Mouse (Mus musculus): ENCODE data around the gene Hace1. TPM values are rescaled to one million over a fixed set of nuclear protein-coding genes. Genes with fewer than 3 reads are reported as not detected.
A peak's percentile ranks its signal among the peaks of the same experiment; 100 is the strongest.

The Hace1 gene
- polyA plus RNA-seq, 2 experiments: 32.8 to 46.3 TPM

GRCm38 (mm10) chr10:45639762-45640161, 62.1 kb downstream of the Hace1 start:
- no peaks in the 10 kb centered on the region for H3K9me3 ChIP-seq (ENCODE audit: control insufficient read depth, low read length)

DNA sequence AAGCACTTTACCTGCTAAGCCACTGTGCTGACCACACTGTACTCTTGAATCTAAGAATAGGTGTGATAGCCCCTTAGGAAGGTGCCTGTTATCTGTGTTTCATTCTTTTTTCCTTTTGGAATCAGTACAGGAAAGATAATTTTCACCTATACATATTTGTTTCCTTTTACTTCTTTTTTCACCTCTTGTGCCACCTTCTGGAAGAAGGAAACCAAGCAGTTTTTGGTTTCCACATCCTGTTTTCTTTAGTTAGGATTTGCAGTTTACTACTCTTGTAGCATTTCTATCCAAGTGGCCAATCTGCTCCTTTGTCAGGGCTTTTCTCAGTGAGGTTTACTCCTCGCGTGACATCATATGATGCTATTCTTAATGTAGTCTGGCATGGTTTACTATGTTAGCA, 76.4 kb downstream of the Hace1 start:
- 94% methylated on average over 2 of the region's 2 CpGs for WGBS (ENCODE audit: insufficient replicate concordance)
- Histone ChIP-seq H3K4me3 (ENCODE audit: insufficient read depth in 1 of 2, low read depth in 2 of 2, low read length in 2 of 2) (no peak overlapping the region), H3K4me2 (ENCODE audit: low read depth) (no peak overlapping the region), H3K27me3 (ENCODE audit: control insufficient read depth, insufficient read depth, low read length) (no peaks in the 10 kb centered on the region), H3K36me3 (replicated peaks; ENCODE audit: control insufficient read depth, insufficient read depth, low read depth) (peaks cover 25% of the 10 kb centered on the region), H3K27ac (no peak overlapping the region), H3K4me1 (replicated peaks; ENCODE audit: control insufficient read depth in 2 of 2, insufficient read depth in 2 of 2, low read length in 1 of 2) (no peaks in the 10 kb centered on the region), H3K9ac (replicated peaks) (no peak overlapping the region), H3K9me3 (ENCODE audit: control insufficient read depth, low read length) (no peaks in the 10 kb centered on the region)
- ATAC-seq (ENCODE audit: insufficient read depth) (no peak), DNase-seq (ENCODE audit: low read depth in 3 of 3, low spot score in 3 of 3) (no peak)
- TF ChIP-seq EP300 (IDR thresholded peaks at IDR 0.05; ENCODE audit: low read depth): no peak
- TF ChIP-seq CTCF (IDR thresholded peaks at IDR 0.05; ENCODE audit: low read depth): no peak

More at GRCm38 (mm10) chr10:45639762-45640161, 62.1 kb downstream of the Hace1 start:
- DNase-seq (ENCODE audit: low read depth in 3 of 3, low spot score in 3 of 3) (no peak), ATAC-seq (ENCODE audit: insufficient read depth) (no peak)
- TF ChIP-seq CTCF (IDR thresholded peaks at IDR 0.05; ENCODE audit: low read depth): no peak
- no peak for TF ChIP-seq EP300 (IDR thresholded peaks at IDR 0.05; ENCODE audit: low read depth)
- no peak overlapping the region for H3K4me2 ChIP-seq (ENCODE audit: low read depth)
- no peak overlapping the region for H3K9ac ChIP-seq (replicated peaks)
- H3K4me3 ChIP-seq (ENCODE audit: insufficient read depth in 1 of 2, low read depth in 2 of 2, low read length in 2 of 2): no peak overlapping the region
- peaks cover 6% of the 10 kb centered on the region; the same call in 1 of the 2 replicates for H3K36me3 ChIP-seq (replicated peaks; ENCODE audit: control insufficient read depth, insufficient read depth, low read depth)
- no peaks in the 10 kb centered on the region for H3K27me3 ChIP-seq (ENCODE audit: control insufficient read depth, insufficient read depth, low read length)
- H3K4me1 ChIP-seq (replicated peaks; ENCODE audit: control insufficient read depth in 2 of 2, insufficient read depth in 2 of 2, low read length in 1 of 2): 0 out of 4 replicates have a peak, but pooled peaks cover 0 to 2% of the 10 kb centered on the region in 2 experiments
- no peak overlapping the region for H3K27ac ChIP-seq

DNA sequence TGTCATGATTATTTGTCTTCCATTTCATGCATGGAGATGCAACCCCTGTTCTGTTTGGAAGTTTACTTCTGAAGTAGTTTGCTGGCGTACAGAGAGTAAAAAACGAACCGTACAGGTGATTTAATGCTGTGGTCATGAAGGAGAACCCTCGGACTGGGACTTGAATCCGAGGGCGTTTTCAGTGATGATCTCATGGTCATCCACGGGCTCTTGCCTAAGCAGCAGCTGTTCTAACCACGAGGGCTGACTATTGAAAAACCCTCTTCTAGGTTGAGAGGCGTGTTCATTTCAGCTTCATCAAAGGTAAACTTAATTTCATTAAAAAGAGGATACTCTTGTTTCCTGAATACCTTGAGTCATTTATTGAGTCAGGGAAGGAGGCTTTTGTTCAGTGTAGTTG, 84.4 kb downstream of the Hace1 start:
- H3K9ac ChIP-seq (replicated peaks): no peak overlapping the region
- ATAC-seq (ENCODE audit: insufficient read depth) (no peak), DNase-seq (ENCODE audit: low read depth in 3 of 3, low spot score in 3 of 3) (no peak)
- no peak overlapping the region for H3K4me2 ChIP-seq (ENCODE audit: low read depth)
- H3K27me3 ChIP-seq (ENCODE audit: control insufficient read depth, insufficient read depth, low read length): no peaks in the 10 kb centered on the region
- no peaks in the 10 kb centered on the region for H3K9me3 ChIP-seq (ENCODE audit: control insufficient read depth, low read length)
- no peaks in the 10 kb centered on the region for H3K4me1 ChIP-seq (replicated peaks; ENCODE audit: control insufficient read depth in 2 of 2, insufficient read depth in 2 of 2, low read length in 1 of 2)
- peaks cover 4% of the 10 kb centered on the region for H3K36me3 ChIP-seq (replicated peaks; ENCODE audit: control insufficient read depth, insufficient read depth, low read depth)
- TF ChIP-seq CTCF (IDR thresholded peaks at IDR 0.05; ENCODE audit: low read depth): no peak
- no peak for TF ChIP-seq EP300 (IDR thresholded peaks at IDR 0.05; ENCODE audit: low read depth)
- H3K27ac ChIP-seq: no peak overlapping the region
- WGBS (ENCODE audit: insufficient replicate concordance): 82% methylated on average over 9 of the region's 9 CpGs
- no peak overlapping the region for H3K4me3 ChIP-seq (ENCODE audit: insufficient read depth in 1 of 2, low read depth in 2 of 2, low read length in 2 of 2)

GRCm38 (mm10) chr10:45668266-45668665, 90.6 kb downstream of the Hace1 start:
- Histone ChIP-seq H3K9me3 (ENCODE audit: control insufficient read depth, low read length) (no peaks in the 10 kb centered on the region), H3K4me1 (replicated peaks; ENCODE audit: control insufficient read depth in 2 of 2, insufficient read depth in 2 of 2, low read length in 1 of 2) (no peaks in the 10 kb centered on the region), H3K36me3 (replicated peaks; ENCODE audit: control insufficient read depth, insufficient read depth, low read depth) (peaks cover 13% of the 10 kb centered on the region), H3K4me2 (ENCODE audit: low read depth) (no peak overlapping the region), H3K9ac (replicated peaks) (no peak overlapping the region), H3K27me3 (ENCODE audit: control insufficient read depth, insufficient read depth, low read length) (no peaks in the 10 kb centered on the region), H3K4me3 (ENCODE audit: insufficient read depth in 1 of 2, low read depth in 2 of 2, low read length in 2 of 2) (no peak overlapping the region), H3K27ac (no peak overlapping the region)
- no peak for ATAC-seq (ENCODE audit: insufficient read depth)
- WGBS (ENCODE audit: insufficient replicate concordance): 95% methylated on average over 2 of the region's 2 CpGs
- TF ChIP-seq EP300 (IDR thresholded peaks at IDR 0.05; ENCODE audit: low read depth) (no peak), CTCF (IDR thresholded peaks at IDR 0.05; ENCODE audit: low read depth) (0 out of 2 replicates have a peak, but pooled peaks have one; percentile 14)
- DNase-seq (ENCODE audit: low read depth in 3 of 3, low spot score in 3 of 3): no peak

- no peak overlapping the region for H3K9ac ChIP-seq (replicated peaks)
- H3K4me3 ChIP-seq (ENCODE audit: insufficient read depth in 1 of 2, low read depth in 2 of 2, low read length in 2 of 2): no peak overlapping the region
- H3K4me1 ChIP-seq (replicated peaks; ENCODE audit: control insufficient read depth in 2 of 2, insufficient read depth in 2 of 2, low read length in 1 of 2): no peaks in the 10 kb centered on the region
- peaks cover 19% of the 10 kb centered on the region for H3K36me3 ChIP-seq (replicated peaks; ENCODE audit: control insufficient read depth, insufficient read depth, low read depth)
- no peak overlapping the region for H3K27ac ChIP-seq
- DNase-seq (ENCODE audit: low read depth in 3 of 3, low spot score in 3 of 3): no peak
- H3K9me3 ChIP-seq (ENCODE audit: control insufficient read depth, low read length): no peaks in the 10 kb centered on the region
- TF ChIP-seq EP300 (IDR thresholded peaks at IDR 0.05; ENCODE audit: low read depth) (no peak), CTCF (IDR thresholded peaks at IDR 0.05; ENCODE audit: low read depth) (peak; percentile 15; the same call in 1 of the 2 replicates)
- H3K4me2 ChIP-seq (ENCODE audit: low read depth): no peak overlapping the region
- H3K27me3 ChIP-seq (ENCODE audit: control insufficient read depth, insufficient read depth, low read length): no peaks in the 10 kb centered on the region
- ATAC-seq (ENCODE audit: insufficient read depth): no peak
Measured at GRCm38 (mm10) chr10:45676796-45677195, 99.2 kb downstream of the Hace1 start.
